Mouse (Mus musculus) adrenal gland, postnatal 4 days (tissue): ENCODE data around the gene Olfr1191-ps1. TPM values are rescaled to one million over a fixed set of nuclear protein-coding genes. Genes with fewer than 3 reads are reported as not detected.
"Not testable (repeated sequence)": the region's sequence is repeated elsewhere in the genome, so short reads cannot be mapped to it uniquely, and the experiment has no call there.

Source experiments
- DNase-seq, 2 experiments: peaks; one replicate each; pipeline ENCODE4 v3.0.0; 2021 to 2022; ENCODE audit warnings: low spot score in 2 of 2, mixed read lengths in 2 of 2
- long read RNA-seq, 2 experiments: library from polyadenylated mRNA; stranded (forward); transcript quantifications; one replicate each; pipeline ENCODE4 v2.0.0; 2021
- total RNA-seq, 2 experiments: library from RNA; stranded (reverse); gene quantifications; 2 replicates each; pipeline ENCODE4 v1.2.3; 2021

Gene Olfr1191-ps1
- under 1 TPM in 1 of 2 experiments, not detected in 1; 0.06 TPM for total RNA-seq
- long read RNA-seq, experiment 1: 0 reads
- long read RNA-seq, experiment 2: 0 reads

DNA sequence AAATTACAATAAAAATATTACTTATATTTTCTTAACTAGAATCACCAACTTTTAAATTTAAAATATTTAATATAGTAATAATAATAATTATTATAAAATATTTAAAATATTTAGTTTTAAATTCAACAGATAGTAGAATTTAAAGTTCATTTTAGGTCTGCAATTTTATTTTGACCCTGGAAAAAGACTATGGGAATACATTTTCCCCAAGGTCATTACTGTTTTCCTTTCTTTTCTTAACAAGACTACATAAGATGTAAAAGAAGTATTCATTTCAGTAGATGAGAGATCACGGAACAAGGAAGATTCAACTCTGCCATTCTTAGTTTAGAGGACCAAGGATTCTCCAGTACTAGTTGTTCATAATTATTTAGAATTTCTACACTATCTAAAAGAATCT is at the start of gene Olfr1191-ps1:
TSS of gene Olfr1191-ps1 (plus strand) at position 301 of the 400 bp plus-strand sequence.
- not testable (repeated sequence) for DNase-seq

DNA sequence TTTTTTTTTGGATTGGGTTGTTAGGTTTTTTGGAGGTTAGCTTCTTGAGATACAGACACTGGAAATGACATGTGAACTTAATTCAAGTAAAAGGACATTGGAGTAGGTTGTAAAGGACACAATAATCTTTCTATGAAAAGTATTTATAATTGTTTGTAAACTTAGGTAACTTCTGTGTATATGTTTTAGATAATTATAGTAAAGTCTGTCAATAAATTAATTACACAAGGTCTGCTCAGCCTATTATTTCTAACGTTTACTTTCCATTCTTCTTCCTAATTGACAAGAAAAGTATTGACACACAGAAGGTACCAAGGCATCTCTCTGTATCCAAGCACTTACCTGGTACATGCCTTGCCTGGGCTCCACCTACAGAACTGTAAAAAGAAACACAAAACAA is 7.9 kb downstream of the Olfr1191-ps1 start, which contains the start of gene Olfr1192-ps1:
TSS of gene Olfr1192-ps1 (plus strand) at position 301 of the 400 bp plus-strand sequence.
- no peak for DNase-seq

DNA sequence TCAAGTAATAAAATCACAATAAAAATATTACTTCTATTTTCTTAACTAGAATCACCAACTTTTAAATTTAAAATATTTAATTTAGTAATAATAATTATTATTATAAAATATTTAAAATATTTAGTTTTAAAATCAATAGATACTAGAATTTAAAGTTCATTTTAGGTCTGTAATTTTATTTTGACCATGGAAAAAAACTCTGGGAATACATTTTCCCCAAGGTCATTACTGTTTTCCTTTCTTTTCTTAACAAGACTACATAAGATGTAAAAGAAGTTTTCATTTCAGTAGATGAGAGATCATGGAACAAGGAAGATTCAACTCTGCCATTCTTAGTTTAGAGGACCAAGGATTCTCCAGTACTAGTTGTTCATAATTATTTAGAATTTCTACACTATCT is 35.0 kb downstream of the Olfr1191-ps1 start, which contains the start of gene Olfr1193:
TSS of gene Olfr1193 (plus strand) at position 301 of the 400 bp plus-strand sequence.
- DNase-seq: not testable (repeated sequence)

DNA sequence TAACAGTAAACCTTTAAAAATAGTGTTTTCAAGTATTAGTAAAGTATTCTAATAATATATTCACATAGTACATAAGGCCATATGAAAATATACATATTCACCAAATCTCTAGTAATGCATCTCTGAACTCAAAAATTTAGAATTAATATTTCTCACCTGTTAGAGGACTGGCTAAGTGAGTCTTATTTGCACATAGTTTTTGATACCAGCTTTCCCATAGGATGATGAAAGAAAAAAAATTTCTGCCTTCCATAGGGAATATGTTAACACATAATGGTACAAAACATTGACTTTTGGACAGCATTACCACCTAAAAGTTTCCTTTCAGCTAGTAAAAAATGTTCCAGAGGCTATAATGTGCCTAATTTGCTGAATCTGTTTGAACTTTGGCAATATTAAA is 48.7 kb downstream of the Olfr1191-ps1 start, which contains the start of gene Olfr1195:
TSS of gene Olfr1195 (minus strand) at position 101 of the 400 bp plus-strand sequence.
- DNase-seq: no peak

Other genes starting within 250 kb of the Olfr1191-ps1 start
- gene Olfr1179, start 234.1 kb upstream of the Olfr1191-ps1 start, total RNA-seq: not detected
- not detected for gene Olfr1180, start 221.4 kb upstream of the Olfr1191-ps1 start, total RNA-seq
- gene Olfr1181, start 214.4 kb upstream of the Olfr1191-ps1 start, total RNA-seq: not detected
- gene Gm13757, start 191.4 kb upstream of the Olfr1191-ps1 start, total RNA-seq: not detected
- not detected for gene Olfr1183, start 185.7 kb upstream of the Olfr1191-ps1 start, total RNA-seq
- gene Olfr1184, start 156.9 kb upstream of the Olfr1191-ps1 start, total RNA-seq: not detected
- not detected for gene Olfr1185-ps1, start 147.2 kb upstream of the Olfr1191-ps1 start, total RNA-seq
- gene Olfr1186, start 122.0 kb upstream of the Olfr1191-ps1 start, total RNA-seq: not detected
- gene Olfr1188, start 83.6 kb upstream of the Olfr1191-ps1 start, total RNA-seq: not detected
- gene Olfr1189, start 54.1 kb upstream of the Olfr1191-ps1 start, total RNA-seq: not detected
- not detected for gene Olfr1192-ps1, start 8.0 kb downstream of the Olfr1191-ps1 start, total RNA-seq
- gene Olfr1193, start 35.1 kb downstream of the Olfr1191-ps1 start, total RNA-seq: not detected
- not detected for gene Olfr1195, start 48.6 kb downstream of the Olfr1191-ps1 start, total RNA-seq
- not detected for gene Olfr1196, start 64.1 kb downstream of the Olfr1191-ps1 start, total RNA-seq
- gene Olfr1197, start 91.8 kb downstream of the Olfr1191-ps1 start, total RNA-seq: not detected
- not detected for gene Olfr1198, start 110.8 kb downstream of the Olfr1191-ps1 start, total RNA-seq
- not detected for gene Olfr1199, start 119.9 kb downstream of the Olfr1191-ps1 start, total RNA-seq
- not detected for gene Olfr1200, start 129.9 kb downstream of the Olfr1191-ps1 start, total RNA-seq
- gene Olfr1201, start 152.5 kb downstream of the Olfr1191-ps1 start, total RNA-seq: not detected
- gene Olfr1202, start 174.0 kb downstream of the Olfr1191-ps1 start, total RNA-seq: not detected
- gene Olfr1205, start 189.2 kb downstream of the Olfr1191-ps1 start, total RNA-seq: not detected
- not detected for gene Olfr1204, start 208.8 kb downstream of the Olfr1191-ps1 start, total RNA-seq
- not detected for gene Olfr1206, start 222.7 kb downstream of the Olfr1191-ps1 start, total RNA-seq